Comparison of ENCODE assay signal across 8 mouse cellular contexts in genomic region chr3:96593374-96593773, GRCm38 (mm10). TPM values are rescaled to one million over a fixed set of nuclear protein-coding genes. Genes with fewer than 3 reads are reported as not detected.
A peak's percentile ranks its signal among the peaks of the same experiment; 100 is the strongest.
DNase-seq lines count a peak whose midpoint lies in the region; ATAC-seq and TF ChIP-seq lines count a peak whose summit lies in the region.

No protein-coding gene starts in this region.

- ATAC-seq in hindbrain, embryonic 13.5 days (ENCODE audit: low FRiP score): 0 out of 2 replicates have a peak, but pooled peaks have one; percentile 0
- ATAC-seq in liver, embryonic 16.5 days (ENCODE audit: low read depth): no peak

- no peak for TF ChIP-seq CTCF in layer of hippocampus, adult 2 months (conservative IDR thresholded peaks at IDR 0.05)
- TF ChIP-seq CTCF in small intestine, adult 2 months (IDR thresholded peaks at IDR 0.05; ENCODE audit: extremely low read depth, insufficient read length, insufficient replicate concordance, low read depth, low read length): no peak

- no peaks in the 10 kb centered on the region for H3K36me3 ChIP-seq in embryonic facial prominence, embryonic 10.5 days (replicated peaks)
- H3K36me3 ChIP-seq in hindbrain, embryonic 13.5 days: no peaks in the 10 kb centered on the region; the same call in 1 of the 2 replicates
- H3K36me3 ChIP-seq in liver, embryonic 16.5 days (ENCODE audit: control insufficient read depth, insufficient read depth): 0 out of 2 replicates have a peak, but pooled peaks cover 3% of the 10 kb centered on the region
- no peaks in the 10 kb centered on the region; the same call in 1 of the 2 replicates for H3K36me3 ChIP-seq in small intestine, adult 2 months (ENCODE audit: control insufficient read depth, insufficient read depth, low read length)

- H3K27ac ChIP-seq in layer of hippocampus, adult 2 months: peak overlapping the region; percentile 96
- H3K27ac ChIP-seq in embryonic facial prominence, embryonic 10.5 days (replicated peaks): peak overlapping the region; percentile 92
- H3K27ac ChIP-seq in hindbrain, embryonic 13.5 days: peak overlapping the region; percentile 89
- H3K27ac ChIP-seq in liver, embryonic 16.5 days (ENCODE audit: low read length): peak overlapping the region; percentile 91
- H3K27ac ChIP-seq in small intestine, adult 2 months (ENCODE audit: insufficient read depth, low read depth, low read length): peak overlapping the region; percentile 88

- no peaks in the 10 kb centered on the region for H3K9me3 ChIP-seq in embryonic facial prominence, embryonic 10.5 days
- H3K9me3 ChIP-seq in hindbrain, embryonic 13.5 days: no peaks in the 10 kb centered on the region
- H3K9me3 ChIP-seq in liver, embryonic 16.5 days (replicated peaks; ENCODE audit: control insufficient read depth, low read length): no peaks in the 10 kb centered on the region

- no peak for DNase-seq in layer of hippocampus, adult 2 months (ENCODE audit: low spot score in 2 of 2)
- DNase-seq in layer of hippocampus, adult 18-20 months (ENCODE audit: low spot score in 2 of 2): no peak
- DNase-seq in embryonic facial prominence, embryonic 10.5 days (ENCODE audit: low spot score): peak; percentile 27
- DNase-seq in left cerebral cortex, adult 11 months (ENCODE audit: low spot score): no peak
- no peak for DNase-seq in thymus, postnatal 36 days

- peaks cover 48% of the 10 kb centered on the region for H3K4me1 ChIP-seq in embryonic facial prominence, embryonic 10.5 days
- H3K4me1 ChIP-seq in hindbrain, embryonic 13.5 days (replicated peaks): peaks cover 46% of the 10 kb centered on the region
- peaks cover 29% of the 10 kb centered on the region for H3K4me1 ChIP-seq in liver, embryonic 16.5 days (ENCODE audit: control insufficient read depth, low read depth, low read length)
- H3K4me1 ChIP-seq in small intestine, adult 2 months (ENCODE audit: control insufficient read depth, insufficient read depth, insufficient read length, low read length): peaks cover 7% of the 10 kb centered on the region; the same call in 1 of the 2 replicates

- WGBS in embryonic facial prominence, embryonic 10.5 days: 1% methylated on average over 10 of the region's 10 CpGs
- WGBS in hindbrain, embryonic 13.5 days: 1% methylated on average over 10 of the region's 10 CpGs
- 1% methylated on average over 10 of the region's 10 CpGs for WGBS in liver, embryonic 16.5 days (ENCODE audit: insufficient replicate concordance)
- 1% methylated on average over 10 of the region's 10 CpGs for WGBS in small intestine, adult 2 months

- peak overlapping the region; percentile 76 for H3K9ac ChIP-seq in hindbrain, embryonic 13.5 days
- H3K9ac ChIP-seq in liver, embryonic 16.5 days (ENCODE audit: low read depth, low read length): peak overlapping the region; percentile 88

- H3K4me3 ChIP-seq in layer of hippocampus, adult 2 months: peak overlapping the region; percentile 86
- peak overlapping the region; percentile 73 for H3K4me3 ChIP-seq in embryonic facial prominence, embryonic 10.5 days
- H3K4me3 ChIP-seq in hindbrain, embryonic 13.5 days: peak overlapping the region; percentile 60
- H3K4me3 ChIP-seq in liver, embryonic 16.5 days (ENCODE audit: low read depth, low read length): peak overlapping the region; percentile 83
- H3K4me3 ChIP-seq in small intestine, adult 2 months (ENCODE audit: low read depth, low read length): peak overlapping the region; percentile 97

- TF ChIP-seq POLR2A in small intestine, adult 2 months (IDR thresholded peaks at IDR 0.05; ENCODE audit: low read depth, low read length): no peak

- peaks cover 47% of the 10 kb centered on the region for H3K27me3 ChIP-seq in embryonic facial prominence, embryonic 10.5 days (replicated peaks; ENCODE audit: low read depth, poor library complexity, severe bottlenecking)
- H3K27me3 ChIP-seq in hindbrain, embryonic 13.5 days: peaks cover 13% of the 10 kb centered on the region
- H3K27me3 ChIP-seq in liver, embryonic 16.5 days (ENCODE audit: control insufficient read depth, insufficient read depth, low read depth, low read length): peaks cover 36% of the 10 kb centered on the region
- peaks cover 24% of the 10 kb centered on the region for H3K27me3 ChIP-seq in small intestine, adult 2 months (ENCODE audit: control insufficient read depth, insufficient read depth, low read length)

- peak overlapping the region; percentile 69 for H3K4me2 ChIP-seq in hindbrain, embryonic 13.5 days
- peak overlapping the region; percentile 88 for H3K4me2 ChIP-seq in liver, embryonic 16.5 days (ENCODE audit: low read depth, low read length)

RNA-seq across cellular contexts. Expression of gene Polr3gl, which starts 0.6 kb away (rescaled TPM):
- 10 to 100 TPM; 32.1 to 34.4 TPM for total RNA-seq in layer of hippocampus, adult 2 months (2021)
- 10 to 100 TPM; 28.7 to 31.6 TPM for total RNA-seq in layer of hippocampus, adult 18-20 months (2021)
- 30.0 and 33.1 TPM in 2 replicates for polyA plus RNA-seq in embryonic facial prominence, embryonic 10.5 days (2016; fragmentation: Nextera tagmentation; extraction: Ambion mirVana)
- polyA plus RNA-seq in hindbrain, embryonic 13.5 days (2015; fragmentation: Nextera tagmentation; extraction: Ambion mirVana): 38.3 and 39.3 TPM in 2 replicates
- polyA plus RNA-seq in liver, embryonic 16.5 days (2015; fragmentation: Nextera tagmentation; extraction: Ambion mirVana): 10.8 and 12.2 TPM in 2 replicates
- 3.4 and 7.9 TPM in 2 replicates for polyA plus RNA-seq in small intestine, adult 2 months (2012; rRNA removed)

RNA-seq across cellular contexts. Expression of gene Ankrd34a, which starts 3.1 kb away (rescaled TPM):
- total RNA-seq in layer of hippocampus, adult 2 months (2021): 10 to 100 TPM; 55.2 to 56.7 TPM
- total RNA-seq in layer of hippocampus, adult 18-20 months (2021): 10 to 100 TPM; 55.7 to 56.8 TPM
- polyA plus RNA-seq in embryonic facial prominence, embryonic 10.5 days (2016; fragmentation: Nextera tagmentation; extraction: Ambion mirVana): 0.66 and 0.99 TPM in 2 replicates
- 9.7 and 10.5 TPM in 2 replicates for polyA plus RNA-seq in hindbrain, embryonic 13.5 days (2015; fragmentation: Nextera tagmentation; extraction: Ambion mirVana)
- polyA plus RNA-seq in liver, embryonic 16.5 days (2015; fragmentation: Nextera tagmentation; extraction: Ambion mirVana): 0.09 and 0.15 TPM in 2 replicates
- 0.44 and 0.63 TPM in 2 replicates for polyA plus RNA-seq in small intestine, adult 2 months (2012; rRNA removed)

RNA-seq across cellular contexts. Expression of gene Lix1l, which starts 7.6 kb away (rescaled TPM):
- total RNA-seq in layer of hippocampus, adult 2 months (2021): 10 to 100 TPM; 29.0 to 29.1 TPM
- total RNA-seq in layer of hippocampus, adult 18-20 months (2021): 10 to 100 TPM; 30.9 to 33.0 TPM
- polyA plus RNA-seq in embryonic facial prominence, embryonic 10.5 days (2016; fragmentation: Nextera tagmentation; extraction: Ambion mirVana): 5.2 and 5.6 TPM in 2 replicates
- polyA plus RNA-seq in hindbrain, embryonic 13.5 days (2015; fragmentation: Nextera tagmentation; extraction: Ambion mirVana): 6.8 and 7.3 TPM in 2 replicates
- polyA plus RNA-seq in liver, embryonic 16.5 days (2015; fragmentation: Nextera tagmentation; extraction: Ambion mirVana): 0.49 and 0.68 TPM in 2 replicates
- polyA plus RNA-seq in small intestine, adult 2 months (2012; rRNA removed): 2.9 and 7.6 TPM in 2 replicates

RNA-seq across cellular contexts. Expression of gene Gm16253, which starts 16.6 kb away (rescaled TPM):
- total RNA-seq in layer of hippocampus, adult 2 months (2021): not detected
- total RNA-seq in layer of hippocampus, adult 18-20 months (2021): not detected
- polyA plus RNA-seq in embryonic facial prominence, embryonic 10.5 days (2016; fragmentation: Nextera tagmentation; extraction: Ambion mirVana): 1.6 and 1.9 TPM in 2 replicates
- 1.2 and 1.6 TPM in 2 replicates for polyA plus RNA-seq in hindbrain, embryonic 13.5 days (2015; fragmentation: Nextera tagmentation; extraction: Ambion mirVana)
- polyA plus RNA-seq in liver, embryonic 16.5 days (2015; fragmentation: Nextera tagmentation; extraction: Ambion mirVana): 0.48 and 0.55 TPM in 2 replicates
- not detected in 2 replicates for polyA plus RNA-seq in small intestine, adult 2 months (2012; rRNA removed)

RNA-seq across cellular contexts. Expression of gene Txnip, which starts 35.6 kb away (rescaled TPM):
- total RNA-seq in layer of hippocampus, adult 2 months (2021): 10 to 100 TPM; 22.6 to 36.4 TPM
- 10 to 100 TPM; 28.1 to 34.8 TPM for total RNA-seq in layer of hippocampus, adult 18-20 months (2021)
- polyA plus RNA-seq in embryonic facial prominence, embryonic 10.5 days (2016; fragmentation: Nextera tagmentation; extraction: Ambion mirVana): 31.2 and 34.9 TPM in 2 replicates
- polyA plus RNA-seq in hindbrain, embryonic 13.5 days (2015; fragmentation: Nextera tagmentation; extraction: Ambion mirVana): 60.5 and 67.6 TPM in 2 replicates
- polyA plus RNA-seq in liver, embryonic 16.5 days (2015; fragmentation: Nextera tagmentation; extraction: Ambion mirVana): 49.3 and 51.2 TPM in 2 replicates
- 167 and 384 TPM in 2 replicates for polyA plus RNA-seq in small intestine, adult 2 months (2012; rRNA removed)
